Mouse (Mus musculus) fibroblast of lung, adult 2 months (primary cell): Measurements from ENCODE around the gene Eefsec.
A peak's percentile ranks its signal among the peaks of the same experiment; 100 is the strongest.

Experiments used
- DNase-seq: peaks from one replicate; pipeline ENCODE4 v3.0.0-alpha.2; 2011; ENCODE audit warnings: low read depth

The Eefsec gene

GRCm38 (mm10) chr6:88416130-88416758 lies 30.1 kb downstream of the Eefsec start:
- DNase-seq = no peak

DNA sequence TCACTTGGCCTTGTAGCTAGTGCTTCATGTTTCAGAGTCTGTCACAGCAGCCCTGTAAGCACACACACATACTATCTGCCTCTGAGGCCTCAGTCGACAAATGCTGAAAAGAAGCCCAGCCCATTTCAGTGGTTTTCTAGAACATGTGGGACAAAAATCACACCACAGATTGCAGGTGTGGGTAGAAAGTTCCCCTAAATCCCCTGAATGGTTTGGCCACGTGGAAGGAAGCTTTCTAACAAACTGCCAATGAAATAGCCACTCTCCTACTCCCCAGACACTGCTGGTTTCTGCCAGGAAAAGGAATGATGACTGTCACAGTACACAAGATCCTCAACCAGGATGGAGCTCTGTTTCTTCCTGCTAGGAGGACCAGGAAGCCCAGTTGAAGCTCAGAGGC lies 33.7 kb downstream of the Eefsec start:
- no peak for DNase-seq

- no peak for DNase-seq
Measured at GRCm38 (mm10) chr6:88409492-88409891, 36.8 kb downstream of the Eefsec start.

- no peak for DNase-seq
Measured at GRCm38 (mm10) chr6:88400451-88400850, 45.9 kb downstream of the Eefsec start.

DNA sequence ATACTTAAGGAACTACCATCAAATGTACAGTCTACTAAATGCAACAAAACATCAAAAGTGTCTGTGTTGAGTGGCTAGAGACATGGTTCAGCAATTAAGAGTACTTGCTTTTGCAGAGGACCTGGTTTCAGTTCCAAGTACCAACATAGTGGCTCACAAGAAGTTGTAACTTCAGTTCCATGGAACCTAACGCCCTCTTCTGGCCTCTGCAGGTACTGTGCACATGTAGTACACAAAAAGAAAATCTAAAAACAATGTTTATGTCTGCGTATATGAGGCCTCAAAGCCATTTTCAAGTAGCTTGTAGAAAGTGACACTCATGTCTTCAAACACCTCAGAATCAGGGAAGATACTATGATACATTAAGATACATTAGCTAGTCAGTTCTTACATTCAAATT lies 48.4 kb downstream of the Eefsec start:
- no peak for DNase-seq

DNA sequence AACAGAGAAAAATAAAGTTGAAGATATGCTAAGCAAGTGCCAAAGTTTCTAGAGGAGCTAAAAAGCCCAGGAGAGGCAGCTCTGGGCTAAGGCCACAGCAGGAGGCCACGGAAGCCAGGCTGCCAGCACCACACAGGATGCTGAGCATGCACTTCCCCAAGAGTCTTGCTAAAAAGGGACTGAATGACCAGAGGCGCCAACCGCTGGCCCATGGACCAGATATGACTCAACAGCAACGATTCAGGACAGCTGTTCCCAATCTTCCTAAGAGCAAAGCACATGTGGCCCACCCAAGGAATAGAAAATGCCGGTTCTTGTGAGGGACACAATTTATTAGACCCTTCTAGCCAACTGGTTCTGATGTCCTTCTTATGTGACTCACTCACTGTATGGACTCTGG lies 57.4 kb downstream of the Eefsec start:
- peak; percentile 59 for DNase-seq

DNA sequence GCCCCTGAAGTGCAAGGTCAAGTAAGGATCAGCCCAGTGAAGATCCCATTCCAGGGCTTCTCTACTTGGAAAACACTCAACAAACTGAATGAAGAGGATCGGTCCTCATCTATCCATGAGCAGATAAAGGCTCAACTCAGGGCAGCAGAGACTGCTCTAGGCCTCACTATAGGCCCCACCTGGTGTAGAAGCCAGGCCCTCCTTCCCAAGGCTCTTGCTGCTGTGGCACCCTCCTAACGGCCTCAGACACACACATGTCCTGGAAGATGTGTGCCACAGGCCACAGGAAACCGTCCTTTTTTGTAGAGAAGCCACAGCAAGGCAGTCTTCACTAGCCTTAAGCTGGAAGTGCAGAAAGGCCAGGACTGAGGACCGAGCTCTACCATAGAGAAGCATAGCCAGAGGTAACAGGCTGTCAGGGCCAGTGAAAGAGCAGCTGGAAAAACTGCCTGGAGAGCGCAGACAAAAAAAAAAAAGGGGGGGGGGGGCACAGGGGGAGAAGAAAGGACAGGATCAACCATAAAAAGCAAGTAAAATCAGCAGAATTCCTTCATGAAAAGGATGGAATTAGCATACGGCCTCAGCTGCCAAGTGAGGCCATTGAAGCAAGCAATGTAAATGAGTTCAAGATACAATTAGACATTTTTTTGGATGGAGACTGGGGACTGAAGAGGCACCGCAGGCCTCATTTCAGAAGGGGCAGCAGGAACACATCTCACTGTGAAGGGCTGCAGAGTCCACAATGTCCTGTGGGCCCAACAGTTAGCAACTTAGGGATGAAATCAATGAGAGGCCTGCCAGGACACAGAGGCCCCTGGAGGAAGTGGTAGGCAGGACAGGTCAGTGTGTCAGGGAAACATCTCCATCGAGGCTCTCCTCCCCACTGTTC lies 58.3 kb downstream of the Eefsec start:
- DNase-seq = no peak

DNA sequence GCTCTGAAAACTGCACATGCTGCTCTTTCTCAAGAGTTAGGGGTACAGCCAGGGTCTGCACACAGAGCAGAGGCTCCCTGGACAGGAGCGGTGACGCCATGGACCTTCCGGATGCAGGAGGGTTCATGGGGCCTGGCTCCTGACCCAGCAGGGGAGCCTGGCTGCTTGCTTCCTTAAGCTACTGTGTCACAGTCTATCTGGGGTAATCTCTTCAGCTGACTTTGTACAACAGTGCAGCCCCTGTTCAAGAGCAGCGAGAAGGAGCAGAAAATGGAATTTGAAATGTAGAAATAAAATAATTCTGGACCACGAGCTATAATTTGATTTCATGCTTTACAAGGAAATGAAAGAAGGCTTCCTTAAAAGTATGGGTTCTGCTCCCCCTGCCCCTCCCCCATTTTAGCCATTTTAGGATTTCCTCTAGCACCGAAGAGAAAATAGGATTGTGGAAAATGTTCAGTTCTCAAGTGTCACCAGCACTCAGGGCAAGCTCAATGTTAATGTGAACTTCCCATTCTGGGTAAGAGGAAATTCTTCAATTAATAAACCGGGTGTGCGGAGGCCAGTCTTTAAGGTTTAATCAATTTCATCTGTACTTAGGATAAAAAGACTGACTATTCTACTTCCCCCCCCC lies 61.8 kb downstream of the Eefsec start:
- no peak for DNase-seq

DNA sequence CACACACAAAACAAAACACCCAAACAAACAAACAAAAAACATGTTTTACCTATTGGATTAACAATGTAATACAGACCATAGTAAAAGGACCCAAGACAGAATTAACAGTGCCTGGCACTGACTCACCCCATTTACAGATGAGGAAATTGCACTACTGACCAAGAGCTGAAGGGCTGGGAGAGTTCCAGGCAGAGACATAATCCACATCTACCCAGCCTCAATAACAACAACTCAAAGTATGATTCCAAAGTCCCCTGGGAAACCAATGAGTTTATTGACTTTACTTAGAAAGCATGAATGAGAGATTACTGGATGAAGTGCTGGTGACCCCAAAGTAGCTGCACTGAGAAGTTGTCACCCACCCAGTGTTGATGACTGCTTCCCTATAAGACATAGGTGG lies 62.6 kb downstream of the Eefsec start:
- peak; percentile 29 for DNase-seq

DNA sequence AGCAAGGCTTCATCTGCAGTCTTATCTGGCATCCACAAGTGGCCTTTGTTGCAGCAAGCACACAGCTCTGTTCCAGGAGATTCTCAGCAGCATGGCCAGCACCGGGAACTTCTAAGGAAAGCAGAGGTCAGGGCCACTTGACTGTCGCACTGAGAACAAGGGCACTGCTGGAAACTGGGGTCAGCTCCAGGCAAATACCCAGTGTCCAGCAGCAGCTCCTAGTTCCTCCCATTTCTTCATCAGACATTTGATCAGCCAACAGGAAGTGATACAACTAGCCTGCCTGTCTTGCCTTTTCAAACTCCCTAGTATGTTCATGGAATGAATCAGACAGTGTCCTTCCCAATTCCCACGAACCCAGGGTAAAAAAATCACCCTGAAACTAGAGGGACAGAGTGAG lies 66.6 kb downstream of the Eefsec start:
- peak; percentile 24 for DNase-seq

GRCm38 (mm10) chr6:88378829-88379228 lies 67.5 kb downstream of the Eefsec start:
- DNase-seq = no peak

- DNase-seq = no peak
Measured at GRCm38 (mm10) chr6:88374247-88374646, 72.1 kb downstream of the Eefsec start.

GRCm38 (mm10) chr6:88369851-88370635 lies 76.3 kb downstream of the Eefsec start:
- peak; percentile 25 for DNase-seq

DNA sequence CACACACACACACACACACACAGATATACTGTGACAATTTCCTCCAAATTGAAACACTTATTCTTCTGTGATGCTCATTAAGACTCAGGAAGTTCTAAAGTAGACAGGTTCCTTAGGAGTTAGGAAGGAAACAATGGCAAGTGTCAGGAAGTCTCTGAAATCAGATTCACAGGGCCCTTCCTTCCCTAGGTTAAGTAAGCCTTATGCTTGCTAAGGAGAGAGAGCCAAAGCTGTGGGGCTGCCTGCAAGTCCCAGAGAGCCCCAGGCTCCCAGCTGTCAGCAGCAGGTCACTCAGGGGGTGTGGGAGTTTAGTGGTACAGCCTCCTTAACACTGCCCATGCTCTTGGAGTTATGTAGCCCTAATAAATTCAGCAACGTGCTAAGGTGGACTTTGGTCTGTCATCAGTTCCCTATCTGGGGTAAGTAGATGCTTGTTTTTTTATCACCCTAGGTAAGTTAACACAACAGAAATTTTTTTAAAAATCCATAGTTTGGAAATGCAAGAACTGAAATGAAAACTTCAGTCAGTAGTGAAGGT lies 82.8 kb downstream of the Eefsec start:
- DNase-seq = no peak

DNA sequence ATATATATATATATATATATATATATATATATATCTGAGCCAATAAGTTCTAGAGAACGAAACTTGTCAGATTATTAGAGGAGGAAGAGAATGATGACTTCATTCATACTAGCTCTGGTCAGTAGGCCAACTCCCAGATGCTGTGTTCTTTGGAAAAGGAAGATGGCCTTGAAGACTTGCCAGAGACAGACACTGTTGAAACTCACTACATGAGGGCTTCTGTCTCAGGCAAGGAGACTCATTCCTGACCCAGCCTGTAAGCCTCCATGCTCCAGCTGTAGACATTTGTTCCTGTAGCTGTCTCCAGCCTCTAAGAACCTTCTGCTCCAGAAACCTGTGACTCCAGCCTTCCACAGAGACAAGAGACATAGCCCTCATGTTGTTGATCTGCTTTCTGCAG lies 85.2 kb downstream of the Eefsec start:
- DNase-seq = no peak

- no peak for DNase-seq
Measured at GRCm38 (mm10) chr6:88358210-88358609, 88.1 kb downstream of the Eefsec start.

DNA sequence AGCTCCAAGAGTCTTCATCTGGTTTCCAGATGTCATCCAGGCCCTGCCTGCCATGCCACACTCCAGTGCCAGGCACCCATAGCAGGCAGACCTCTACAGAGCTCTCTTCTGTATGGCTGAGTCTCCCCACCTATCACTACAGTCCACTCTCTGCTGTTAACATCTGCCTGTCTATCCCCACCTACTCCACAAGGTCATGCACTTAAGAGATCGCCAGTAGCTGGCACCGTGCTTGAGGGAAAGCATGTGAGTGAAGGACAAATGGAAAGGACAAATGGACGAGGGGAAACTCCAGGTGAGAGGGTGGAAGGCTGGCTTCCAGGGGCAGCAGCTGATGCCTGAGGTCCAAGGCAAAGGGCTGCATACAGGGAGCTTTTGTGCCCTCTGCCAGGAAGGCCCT lies 90.5 kb downstream of the Eefsec start:
- no peak for DNase-seq

- no peak for DNase-seq
Measured at GRCm38 (mm10) chr6:88352541-88352940, 93.8 kb downstream of the Eefsec start.

GRCm38 (mm10) chr6:88346776-88347175 lies 99.6 kb downstream of the Eefsec start:
- DNase-seq = no peak

GRCm38 (mm10) chr6:88345311-88345710 lies 101.0 kb downstream of the Eefsec start:
- DNase-seq = no peak

DNA sequence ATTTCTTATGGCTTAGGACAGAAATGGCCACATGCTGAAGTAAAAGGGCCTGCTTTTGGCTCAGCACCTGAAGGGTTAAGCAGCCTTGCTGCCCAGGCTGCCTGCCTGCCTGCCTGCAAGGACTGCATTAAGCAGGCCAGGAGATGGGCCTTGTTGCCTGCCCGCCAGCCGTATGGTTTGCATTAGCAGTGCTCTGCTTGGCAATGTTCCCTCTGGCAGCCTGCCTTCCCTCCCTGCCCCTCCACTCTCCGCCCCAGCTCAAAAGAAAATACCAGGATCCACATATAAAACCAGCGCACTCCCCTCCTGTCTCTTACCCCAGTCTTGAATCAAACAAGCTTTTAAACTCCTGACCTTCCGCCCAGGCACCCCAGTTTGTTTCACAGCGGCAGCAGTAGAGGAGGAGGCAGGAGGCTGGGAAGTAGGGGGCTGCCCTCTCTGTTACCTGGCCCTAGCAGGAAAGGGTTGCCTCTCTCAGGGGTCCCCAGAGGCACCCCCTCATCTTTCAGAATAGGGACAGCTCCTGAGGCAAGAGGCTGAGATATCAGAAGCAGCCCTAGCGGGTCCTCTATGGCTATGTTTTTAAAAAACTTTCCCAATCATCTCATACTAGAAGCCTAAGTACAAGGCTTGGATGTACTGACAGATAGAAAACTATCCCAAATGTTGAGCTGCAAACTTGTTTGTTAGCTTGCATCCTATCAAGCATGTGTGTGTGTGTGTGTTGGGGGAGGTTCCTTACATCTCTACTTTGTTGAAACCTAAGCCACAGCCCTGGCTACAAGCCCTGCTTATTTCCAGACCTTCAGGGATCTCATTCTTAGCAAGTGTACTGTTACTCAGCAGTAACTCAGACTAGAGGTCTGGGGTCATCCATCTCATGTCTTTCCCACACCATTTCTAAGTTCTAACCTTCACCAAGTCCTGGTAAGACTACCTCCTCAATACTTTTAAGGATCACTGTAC lies 102.6 kb downstream of the Eefsec start:
- peak; percentile 70 for DNase-seq
